Mouse (Mus musculus) forebrain, embryonic 14.5 days (tissue): ENCODE measurements around the gene Slc6a19. TPM values are rescaled to one million over a fixed set of nuclear protein-coding genes. Genes with fewer than 3 reads are reported as not detected.

Experiments used
- ATAC-seq: fragments of 200-750 bp; cut with Nextera tagmentation; 2 replicates; pipeline ENCODE4 v1.8.0; 2017; ENCODE audit warnings: mild to moderate bottlenecking, moderate library complexity
- DNase-seq: peaks from one replicate; pipeline ENCODE4 v3.0.0-alpha.2; 2015; ENCODE audit warnings: low spot score
- H3K27ac ChIP-seq: fragments of 300-500 bp; sonication (generic); 2 replicates; pipeline ENCODE4 v1.5.1; 2014; ENCODE audit warnings: low read depth, mild to moderate bottlenecking, control low read depth, low read length, moderate library complexity
- H3K27me3 ChIP-seq: fragments of 300-500 bp; sonication (generic); replicated peaks from 2 replicates; pipeline ENCODE4 v1.6.1; 2014; ENCODE audit warnings: low read length, control low read depth, mixed read lengths; ENCODE audit not compliant: control insufficient read depth, insufficient read depth
- H3K36me3 ChIP-seq: fragments of 300-500 bp; sonication (generic); 2 replicates; pipeline ENCODE4 v1.6.1; 2014; ENCODE audit warnings: low read length, control low read depth; ENCODE audit not compliant: control insufficient read depth, insufficient read depth
- H3K4me1 ChIP-seq: fragments of 300-500 bp; sonication (generic); 2 replicates; pipeline ENCODE4 v1.6.1; 2014; ENCODE audit warnings: antibody characterized with exemption, low read length, control low read depth; ENCODE audit not compliant: control insufficient read depth, insufficient read depth
- H3K4me2 ChIP-seq: fragments of 300-500 bp; sonication (generic); 2 replicates; pipeline ENCODE4 v1.6.1; 2014; ENCODE audit warnings: mild to moderate bottlenecking, control low read depth, low read length
- H3K4me3 ChIP-seq: fragments of 300-500 bp; sonication (generic); 2 replicates; pipeline ENCODE4 v1.5.1; 2014; ENCODE audit warnings: low read depth, low read length, control low read depth
- H3K9ac ChIP-seq: fragments of 300-500 bp; sonication (generic); 2 replicates; pipeline ENCODE4 v1.6.1; 2014; ENCODE audit warnings: mild to moderate bottlenecking, low read length, control low read depth, moderate library complexity
- H3K9me3 ChIP-seq: fragments of 300-500 bp; sonication (generic); replicated peaks from 2 replicates; pipeline ENCODE4 v1.6.1; 2016; ENCODE audit warnings: low read length, control low read depth, mixed read lengths; ENCODE audit not compliant: control insufficient read depth
- WGBS: fragments of 180-500 bp; shearing (Covaris S2); extraction: QIAGEN DNeasy Blood & Tissue Kit; methylation state at CpG from one replicate; pipeline ENCODE4 v1.1.7; 2014; 5-methylcytosine and 5-hydroxymethylcytosine counted together
- polyA plus RNA-seq: library from polyadenylated mRNA; unstranded; fragments of >200 nt; fragmentation: Nextera tagmentation; extraction: Ambion mirVana; gene quantifications from 2 replicates; pipeline ENCODE4 v1.2.1, GENCODE M21; 2014

The Slc6a19 gene
- polyA plus RNA-seq, 1 experiment from 2014 or later, result 0.41 TPM

DNA sequence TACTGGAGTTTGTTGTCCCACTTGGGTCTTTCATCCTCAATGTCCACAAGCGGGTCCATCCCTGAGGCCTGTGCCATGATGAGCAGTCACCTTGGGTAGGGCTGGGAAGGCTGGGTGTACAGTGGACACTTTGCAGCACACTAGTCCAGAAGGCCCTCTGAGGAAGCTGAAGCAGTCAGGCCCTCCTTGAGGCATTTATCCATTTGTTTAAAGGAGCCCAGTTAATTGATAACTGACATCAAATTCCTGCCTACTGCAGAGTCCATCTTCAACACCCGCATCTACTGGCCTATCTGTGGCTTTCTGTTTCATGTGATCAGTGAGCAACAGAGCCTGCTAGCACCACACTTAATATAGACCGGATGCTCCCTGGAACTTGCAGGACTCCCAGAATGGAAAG lies 26.8 kb downstream of the Slc6a19 start, which contains the start of gene Slc6a18:
Gene Slc6a18 (minus strand): TSS at position 171 of the 400 bp plus-strand sequence.
- H3K4me2 ChIP-seq, result no peak within 1 kb of the TSS
- H3K4me1 ChIP-seq, result no peaks in the 10 kb centered on the region
- H3K36me3 ChIP-seq, result no peaks in the 10 kb centered on the region
- no peak within 1 kb of the TSS for H3K27ac ChIP-seq
- H3K4me3 ChIP-seq, result no peak within 1 kb of the TSS
- no peak for ATAC-seq
- H3K9ac ChIP-seq, result no peak within 1 kb of the TSS
- no peaks in the 10 kb centered on the region for H3K9me3 ChIP-seq
- WGBS, result 83% methylated on average over 3 of the region's 3 CpGs
- no peaks in the 10 kb centered on the region for H3K27me3 ChIP-seq
- no peak for DNase-seq

DNA sequence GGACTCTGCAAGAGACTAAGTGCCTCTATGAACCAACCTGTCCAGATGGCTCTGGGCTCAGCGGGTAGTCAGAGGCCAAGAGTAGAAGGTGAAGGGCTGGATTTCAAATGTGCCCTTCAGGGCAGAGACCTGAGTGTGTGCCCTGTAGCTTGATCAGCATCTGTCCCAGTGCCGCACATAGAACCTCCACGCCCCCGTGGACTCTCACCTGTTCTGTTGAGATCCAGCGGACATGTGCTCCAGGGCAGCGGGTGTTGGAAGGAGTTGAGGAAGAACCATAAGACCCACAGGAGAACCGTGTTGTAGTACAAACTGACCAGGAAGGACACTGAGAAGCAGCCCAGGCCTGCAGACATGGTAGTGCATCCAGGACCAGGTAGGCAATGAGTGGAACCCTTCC lies 29.5 kb downstream of the Slc6a19 start:
- H3K36me3 ChIP-seq, result no peaks in the 10 kb centered on the region
- no peak overlapping the region for H3K9ac ChIP-seq
- 90% methylated on average over 7 of the region's 7 CpGs for WGBS
- H3K27me3 ChIP-seq, result no peaks in the 10 kb centered on the region
- H3K27ac ChIP-seq, result no peak overlapping the region
- no peaks in the 10 kb centered on the region for H3K4me1 ChIP-seq
- DNase-seq (no peak), ATAC-seq (no peak)
- no peak overlapping the region for H3K4me2 ChIP-seq
- no peaks in the 10 kb centered on the region for H3K9me3 ChIP-seq
- no peak overlapping the region for H3K4me3 ChIP-seq

DNA sequence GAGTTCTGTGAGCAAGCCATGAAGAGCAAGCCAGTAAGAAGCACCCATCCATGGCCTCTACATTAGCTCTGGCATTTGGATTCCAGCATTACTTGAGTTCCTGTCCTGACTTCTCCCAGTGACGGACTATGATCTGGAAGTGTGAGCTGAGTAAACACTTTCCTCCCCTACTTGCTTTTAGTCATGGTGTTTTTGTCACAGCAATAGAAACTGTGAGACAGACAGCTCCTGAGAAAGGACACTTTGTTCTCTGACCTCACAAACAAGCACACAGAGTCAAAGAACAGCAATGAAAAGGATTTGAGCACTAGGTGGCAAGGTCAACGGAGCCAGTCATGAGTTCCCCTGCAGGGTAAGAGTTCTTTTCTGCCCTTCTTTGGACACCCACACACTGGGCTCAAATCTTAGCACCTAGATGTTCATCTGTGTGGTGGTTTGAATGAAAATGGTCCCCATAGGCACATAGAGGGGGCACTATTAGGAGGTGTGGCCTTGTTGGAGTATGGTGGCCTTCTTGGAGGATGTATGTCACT lies 44.4 kb downstream of the Slc6a19 start:
- Histone ChIP-seq H3K27ac (no peak overlapping the region), H3K9me3 (no peaks in the 10 kb centered on the region), H3K9ac (no peak overlapping the region), H3K4me2 (no peak overlapping the region), H3K4me3 (no peak overlapping the region), H3K4me1 (no peaks in the 10 kb centered on the region), H3K27me3 (no peaks in the 10 kb centered on the region), H3K36me3 (no peaks in the 10 kb centered on the region)
- DNase-seq (no peak), ATAC-seq (no peak)
- WGBS, result 68% methylated on average over 2 of the region's 2 CpGs

DNA sequence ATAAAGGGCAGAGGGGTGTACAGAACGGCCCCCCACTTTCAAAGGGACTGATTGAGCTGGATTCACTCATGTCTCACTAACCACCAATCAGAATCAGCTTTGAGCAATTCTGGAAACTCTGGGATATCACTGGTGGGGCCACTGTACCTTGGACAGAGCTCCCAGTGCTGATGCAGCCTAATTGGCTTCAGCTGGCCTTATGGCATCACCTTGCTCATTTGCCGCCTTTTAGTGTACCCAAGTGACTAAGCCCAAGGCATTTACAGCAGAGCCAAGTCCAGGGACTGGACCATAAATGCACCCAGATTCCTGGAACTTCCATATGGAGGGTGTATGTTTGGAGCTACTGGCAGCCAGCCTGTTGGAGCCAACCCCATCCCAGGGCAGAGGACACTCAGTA lies 45.7 kb downstream of the Slc6a19 start:
- no peaks in the 10 kb centered on the region for H3K27me3 ChIP-seq
- ATAC-seq (no peak), DNase-seq (no peak)
- H3K4me2 ChIP-seq, result no peak overlapping the region
- H3K4me3 ChIP-seq, result no peak overlapping the region
- no peak overlapping the region for H3K9ac ChIP-seq
- 54% methylated on average over 2 of the region's 2 CpGs for WGBS
- no peaks in the 10 kb centered on the region for H3K36me3 ChIP-seq
- H3K27ac ChIP-seq, result no peak overlapping the region
- H3K9me3 ChIP-seq, result no peaks in the 10 kb centered on the region
- no peaks in the 10 kb centered on the region for H3K4me1 ChIP-seq

DNA sequence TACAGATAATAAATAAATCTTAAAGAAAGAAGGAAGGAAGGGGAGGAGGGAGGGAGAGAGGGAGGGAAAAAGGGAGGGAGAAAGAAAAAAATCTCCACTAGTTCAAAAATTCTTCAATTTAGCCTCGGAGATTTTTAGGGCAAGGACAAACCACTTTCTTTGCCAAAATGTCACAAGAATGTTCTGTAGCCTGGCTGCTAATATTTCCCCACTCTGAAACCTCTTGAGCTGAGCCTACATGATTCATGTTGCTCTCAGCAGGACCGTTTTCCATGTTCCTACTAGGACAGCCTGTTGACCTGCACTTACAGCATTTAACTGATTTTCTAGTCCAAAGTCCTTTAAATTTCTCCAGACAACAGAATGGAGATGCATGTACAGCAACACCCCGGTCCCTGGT lies 49.7 kb downstream of the Slc6a19 start:
- Histone ChIP-seq H3K27ac (no peak overlapping the region), H3K4me3 (no peak overlapping the region), H3K27me3 (no peaks in the 10 kb centered on the region), H3K4me1 (no peaks in the 10 kb centered on the region), H3K9ac (no peak overlapping the region), H3K4me2 (no peak overlapping the region), H3K9me3 (no peaks in the 10 kb centered on the region), H3K36me3 (no peaks in the 10 kb centered on the region)
- no peak for ATAC-seq
- WGBS, result 80% methylated on average over 3 of the region's 3 CpGs
- DNase-seq, result no peak

DNA sequence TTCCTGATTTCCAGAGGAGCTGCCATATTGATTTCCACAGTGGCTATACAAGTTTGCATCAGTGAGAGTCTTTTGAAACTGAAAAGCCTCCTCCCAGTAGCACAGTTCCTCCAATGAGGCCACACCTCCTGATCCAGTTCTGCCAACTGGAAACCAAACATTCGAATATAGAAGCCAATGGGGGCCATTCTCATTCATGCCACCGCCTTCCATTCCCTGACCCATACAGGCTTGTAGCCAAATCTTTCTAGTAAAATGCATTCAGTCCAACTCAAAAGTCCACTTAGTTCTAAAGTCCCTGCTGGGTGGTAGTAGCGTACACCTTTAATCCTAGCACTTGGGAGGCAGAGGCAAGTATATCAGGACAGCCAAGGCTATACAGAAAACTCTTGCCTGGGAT lies 51.4 kb downstream of the Slc6a19 start:
- WGBS, result 73% methylated on average over 3 of the region's 3 CpGs

DNA sequence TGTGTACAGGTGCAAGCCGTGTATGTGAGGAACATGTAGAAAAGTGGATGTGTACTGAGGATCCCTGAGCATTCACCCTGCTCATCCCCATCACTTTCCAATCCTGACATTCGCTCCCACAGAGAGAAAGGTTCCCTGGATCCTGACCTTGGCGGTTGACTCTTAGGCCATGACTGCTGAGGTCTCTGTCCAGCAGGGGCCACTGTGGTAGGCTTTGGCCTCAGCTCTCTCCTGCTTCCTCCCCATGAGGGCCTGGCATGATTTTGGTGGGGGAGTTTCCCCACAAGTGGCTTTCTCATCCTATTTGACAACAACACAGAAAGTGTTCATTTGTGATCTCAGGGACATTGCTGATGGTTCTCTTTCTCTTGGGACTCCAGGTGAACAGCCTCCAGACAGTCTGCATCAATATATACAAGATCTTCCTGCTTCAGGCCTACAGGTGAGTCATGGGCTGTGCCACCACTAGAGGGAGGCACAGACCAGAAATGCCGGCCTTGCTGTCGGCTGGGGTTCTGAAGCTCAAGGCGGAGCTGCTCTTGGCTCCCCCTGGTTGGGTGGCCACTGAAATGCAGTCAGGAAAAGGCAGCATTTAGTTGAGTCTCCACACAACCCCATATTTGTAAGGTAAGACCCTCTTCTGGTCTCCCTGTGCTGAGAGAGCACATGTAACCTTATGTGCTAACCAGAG lies 58.1 kb downstream of the Slc6a19 start:
- 40% methylated on average over 6 of the region's 6 CpGs for WGBS
- no peaks in the 10 kb centered on the region for H3K36me3 ChIP-seq
- no peaks in the 10 kb centered on the region for H3K27me3 ChIP-seq
- no peaks in the 10 kb centered on the region for H3K9me3 ChIP-seq
- no peaks in the 10 kb centered on the region for H3K4me1 ChIP-seq
- DNase-seq, result peak; percentile 60
- ATAC-seq, result peak; percentile 66; the same call in 1 of the 2 replicates
- no peak overlapping the region for H3K4me3 ChIP-seq
- no peak overlapping the region for H3K9ac ChIP-seq
- no peak overlapping the region for H3K4me2 ChIP-seq
- no peak overlapping the region for H3K27ac ChIP-seq

More for the DNA sequence above, 51.4 kb downstream of the Slc6a19 start:
- Histone ChIP-seq H3K4me1 (no peaks in the 10 kb centered on the region), H3K4me3 (no peak overlapping the region), H3K27ac (no peak overlapping the region), H3K4me2 (no peak overlapping the region), H3K9me3 (no peaks in the 10 kb centered on the region), H3K27me3 (no peaks in the 10 kb centered on the region), H3K36me3 (no peaks in the 10 kb centered on the region), H3K9ac (no peak overlapping the region)
- ATAC-seq (no peak), DNase-seq (no peak)

DNA sequence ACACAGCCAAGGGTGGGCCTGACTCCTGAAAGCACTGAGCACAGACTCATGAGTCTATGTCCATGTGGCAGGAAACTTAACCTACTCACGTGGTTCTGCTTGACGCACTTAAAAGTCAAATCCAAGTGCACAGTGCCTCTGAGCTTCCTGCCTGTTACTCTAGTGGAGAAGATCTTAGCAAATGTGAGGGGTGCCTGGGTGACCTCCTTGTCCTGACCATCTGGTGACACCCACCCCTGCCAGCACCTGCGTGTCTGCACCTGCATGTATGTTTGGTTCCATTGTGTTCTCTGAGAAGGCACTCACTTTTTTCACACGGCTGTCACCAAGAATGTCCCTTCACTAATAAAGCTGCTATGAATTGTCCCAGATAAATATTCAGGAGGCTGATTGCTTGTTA lies 63.4 kb downstream of the Slc6a19 start:
- no peaks in the 10 kb centered on the region for H3K27me3 ChIP-seq
- no peak overlapping the region for H3K9ac ChIP-seq
- ATAC-seq (no peak), DNase-seq (no peak)
- H3K9me3 ChIP-seq, result no peaks in the 10 kb centered on the region
- H3K4me2 ChIP-seq, result no peak overlapping the region
- no peaks in the 10 kb centered on the region for H3K4me1 ChIP-seq
- H3K4me3 ChIP-seq, result no peak overlapping the region
- no peaks in the 10 kb centered on the region for H3K36me3 ChIP-seq
- WGBS, result 87% methylated on average over 4 of the region's 4 CpGs
- H3K27ac ChIP-seq, result no peak overlapping the region

DNA sequence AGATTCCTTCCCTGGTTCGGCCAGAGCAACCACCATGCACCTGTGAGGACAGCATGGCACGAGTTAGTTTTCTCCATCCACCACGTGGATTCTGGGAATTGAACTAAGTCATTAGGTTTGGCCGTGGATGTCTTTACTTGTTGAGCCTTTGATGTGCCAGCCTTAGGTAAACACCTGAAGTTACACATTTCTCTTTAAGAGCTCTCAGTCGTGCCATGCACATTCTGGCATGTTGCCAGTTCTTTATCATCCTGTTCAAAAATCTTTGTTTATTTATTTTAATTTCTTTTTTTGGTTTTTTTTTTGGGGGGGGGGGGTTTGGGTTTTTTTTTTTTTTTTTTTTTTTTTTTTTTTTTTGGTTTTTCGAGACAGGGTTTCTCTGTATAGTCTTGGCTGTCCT lies 66.8 kb downstream of the Slc6a19 start:
- H3K4me3 ChIP-seq, result no peak overlapping the region
- no peak for ATAC-seq
- H3K4me2 ChIP-seq, result no peak overlapping the region
- H3K9ac ChIP-seq, result no peak overlapping the region
- peak; percentile 19 for DNase-seq
- no peak overlapping the region for H3K27ac ChIP-seq
- H3K4me1 ChIP-seq, result no peaks in the 10 kb centered on the region
- WGBS, result 85% methylated on average over 5 of the region's 6 CpGs
- no peaks in the 10 kb centered on the region for H3K9me3 ChIP-seq
- no peaks in the 10 kb centered on the region for H3K27me3 ChIP-seq
- H3K36me3 ChIP-seq, result peaks cover 17% of the 10 kb centered on the region
